Mouse (Mus musculus): Measurements from ENCODE around the gene Lrrc3.

Lrrc3 gene

GRCm38 (mm10) chr10:77867546-77867945 is 34.8 kb downstream of the Lrrc3 start:
- DNase-seq (ENCODE audit: low spot score) = no peak

GRCm38 (mm10) chr10:77864762-77865143 is 37.6 kb downstream of the Lrrc3 start:
- DNase-seq (ENCODE audit: low spot score) = no peak

- DNase-seq (ENCODE audit: low spot score) = no peak
Observed at GRCm38 (mm10) chr10:77864067-77864761, 38.1 kb downstream of the Lrrc3 start.

GRCm38 (mm10) chr10:77861675-77862074 is 40.7 kb downstream of the Lrrc3 start, which contains the start of gene Gm3285:
Gene Gm3285 (plus strand): TSS chr10:77861975.
- no peak for DNase-seq (ENCODE audit: low spot score)

GRCm38 (mm10) chr10:77852559-77852958 is 49.8 kb downstream of the Lrrc3 start, which contains the start of gene Gm10318:
Gene Gm10318 (plus strand): TSS chr10:77852859.
- no peak for DNase-seq (ENCODE audit: low spot score)
